Mouse (Mus musculus): ENCODE results near the gene Zic1. TPM values are rescaled to one million over a fixed set of nuclear protein-coding genes. Genes with fewer than 3 reads are reported as not detected.

Zic1 gene
- polyA plus RNA-seq, 1 experiment: 26.3 TPM

DNA sequence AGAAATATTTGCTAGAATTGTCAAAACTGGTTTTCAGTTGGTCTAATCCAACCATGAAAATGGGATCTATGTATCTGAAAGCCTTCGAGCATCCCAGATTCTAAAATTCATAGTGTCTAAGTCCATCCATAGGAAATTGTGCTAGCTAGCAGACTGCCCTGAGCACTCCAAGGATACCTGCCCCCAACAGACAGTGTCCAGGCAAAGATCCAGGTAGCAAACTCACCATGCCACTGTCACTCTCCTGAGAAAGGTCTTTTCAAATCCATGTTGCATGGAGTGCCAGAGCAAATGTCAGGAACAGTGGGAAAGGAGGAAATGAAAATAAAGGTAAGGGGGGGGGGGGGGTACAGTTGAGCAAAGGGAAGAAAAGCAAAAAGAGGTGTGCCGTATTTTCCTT lies 18.0 kb downstream of the Zic1 start:
- H3K4me3 ChIP-seq (ENCODE audit: insufficient read depth, low read length): no peak overlapping the region
- H3K4me1 ChIP-seq (ENCODE audit: control insufficient read depth, insufficient read depth, low read length): no peaks in the 10 kb centered on the region
- TF ChIP-seq CTCF (IDR thresholded peaks at IDR 0.05; ENCODE audit: extremely low read depth, insufficient read depth, low read length) (no peak), POLR2A (IDR thresholded peaks at IDR 0.05; ENCODE audit: extremely low read depth, insufficient read depth, low read length) (no peak)
- H3K27ac ChIP-seq (ENCODE audit: insufficient read depth, low read length): no peak overlapping the region

Other genes starting within 250 kb of the Zic1 start
- gene Zic4, start 3.4 kb downstream of the Zic1 start, polyA plus RNA-seq (2012; rRNA removed): 3.4 and 3.9 TPM in 2 replicates

Measured in cortical plate, adult 2 months (tissue).